ENCODE assay signal across 22 mouse cellular contexts in genomic region chr17:34517252-34517651, GRCm38 (mm10). TPM values are rescaled to one million over a fixed set of nuclear protein-coding genes. Genes with fewer than 3 reads are reported as not detected.
"Had no signal": no experiment of that assay in that cellular context is flagged by ENCODE, and none has a peak within 500 bp of the region (broad histone marks: within the 10 kb centered on the region; RNA-seq: fewer than 3 reads in every experiment).

Gene Btnl6, minus strand, starts transcription at chr17:34517352.

- DNase-seq: lung, adult 18-20 months; lung, embryonic 14.5 days; lung, postnatal 10 days; lung, postnatal 4 days; midbrain, embryonic 14.5 days; right cerebral cortex, postnatal 14 days; spleen, adult 18-20 months; thymus, adult 18-20 months; thymus, postnatal 25 days; thymus, postnatal 4 days had no signal

- ATAC-seq: midbrain, embryonic 16.5 days had no signal

- H3K4me1 ChIP-seq: midbrain, embryonic 10.5 days; midbrain, embryonic 12.5 days; neural tube, embryonic 13.5 days had no signal

- H3K27ac ChIP-seq: midbrain, embryonic 10.5 days; midbrain, embryonic 12.5 days; neural tube, embryonic 13.5 days had no signal

- H3K4me2 ChIP-seq: lung, embryonic 14.5 days; midbrain, embryonic 12.5 days; neural tube, embryonic 13.5 days had no signal

- H3K9ac ChIP-seq: lung, embryonic 14.5 days; midbrain, embryonic 12.5 days; neural tube, embryonic 13.5 days had no signal

- H3K36me3 ChIP-seq: midbrain, embryonic 10.5 days; midbrain, embryonic 12.5 days; neural tube, embryonic 13.5 days had no signal

- H3K9me3 ChIP-seq: midbrain, embryonic 10.5 days; midbrain, embryonic 12.5 days had no signal

- H3K27me3 ChIP-seq: midbrain, embryonic 12.5 days; neural tube, embryonic 13.5 days had no signal

- H3K4me3 ChIP-seq: midbrain, embryonic 10.5 days; midbrain, embryonic 12.5 days; myocyte; neural tube, embryonic 13.5 days had no signal

RNA-seq across cellular contexts. Expression of gene Btnl6, which starts in this region (rescaled TPM):
- total RNA-seq: megakaryocyte, adult 5-6 weeks; megakaryocyte-erythroid progenitor cell, adult 5-6 weeks; neutrophil, adult 5-6 weeks had no signal
- polyA plus RNA-seq: lung, embryonic 14.5 days; lung, embryonic 16.5 days; midbrain, embryonic 10.5 days; midbrain, embryonic 12.5 days; midbrain, embryonic 14.5 days; midbrain, embryonic 16.5 days; myocyte; neural tube, embryonic 11.5 days; neural tube, embryonic 13.5 days; stomach, embryonic 14.5 days; urinary bladder, adult 2 months had no signal
